Mouse (Mus musculus) megakaryocyte, embryonic 14.5 days (primary cell): ENCODE measurements around the gene Gsn.

ENCODE experiments used
- FLI1 ChIP-seq: IDR thresholded peaks from 2 replicates; pipeline ENCODE4 v1.6.1; 2012; ENCODE audit warnings: low read length, inconsistent platforms, mixed read lengths
- GATA1 ChIP-seq: IDR thresholded peaks from 3 replicates; pipeline ENCODE4 v1.6.1; 2012; ENCODE audit warnings: mixed read lengths, low read length, inconsistent platforms, borderline replicate concordance

DNA sequence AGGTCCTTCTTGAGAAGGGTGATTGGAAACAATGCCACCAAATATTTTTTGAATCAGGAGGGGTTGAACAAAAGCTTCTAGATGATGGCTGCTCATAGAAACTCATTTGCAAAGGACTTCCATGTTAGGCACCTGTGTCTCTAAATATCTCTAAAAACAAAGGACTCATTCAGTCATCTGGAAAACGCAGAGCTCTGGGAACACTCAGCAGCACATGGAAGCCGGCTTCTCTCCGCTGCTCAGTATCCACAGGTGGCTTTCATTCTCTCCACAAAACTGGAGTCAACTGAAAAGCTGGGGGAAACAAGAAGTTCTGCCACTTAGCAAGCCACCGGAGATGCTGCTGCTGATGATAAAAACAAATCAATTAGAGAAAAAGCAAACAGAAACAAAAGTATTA is 28.0 kb upstream of the Gsn start:
- TF ChIP-seq GATA1: no peak
- no peak for TF ChIP-seq FLI1
